Mouse (Mus musculus) thymus, adult 2 months (tissue): ENCODE data around the gene 2310033P09Rik. TPM values are rescaled to one million over a fixed set of nuclear protein-coding genes. Genes with fewer than 3 reads are reported as not detected.

ENCODE experiments used
- DNase-seq: peaks from one replicate; pipeline ENCODE4 v3.0.0; 2021
- H3K27ac ChIP-seq: fragments of 200-500 bp; 2 replicates; pipeline ENCODE4 v1.5.1; 2012; ENCODE audit warnings: low read length, control low read depth; ENCODE audit not compliant: control insufficient read depth, insufficient read depth
- H3K27me3 ChIP-seq: fragments of 200-500 bp; 2 replicates; pipeline ENCODE4 v1.6.1; 2012; ENCODE audit warnings: mild to moderate bottlenecking, low read length, moderate library complexity, mixed read lengths; ENCODE audit not compliant: control insufficient read depth, insufficient read depth
- H3K36me3 ChIP-seq: fragments of 200-500 bp; 2 replicates; pipeline ENCODE4 v1.6.1; 2012; ENCODE audit warnings: mild to moderate bottlenecking, low read length, moderate library complexity; ENCODE audit not compliant: control insufficient read depth, insufficient read depth
- H3K4me1 ChIP-seq: fragments of 200-500 bp; replicated peaks from 2 replicates; pipeline ENCODE4 v1.6.1; 2012; ENCODE audit warnings: low read length; ENCODE audit not compliant: control insufficient read depth, insufficient read depth
- H3K4me3 ChIP-seq: fragments of 200-500 bp; 2 replicates; pipeline ENCODE4 v1.5.1; 2012; ENCODE audit warnings: mild to moderate bottlenecking, low read length, control low read depth, moderate library complexity; ENCODE audit not compliant: control insufficient read depth, insufficient read depth
- CTCF ChIP-seq: fragments of 200-500 bp; IDR thresholded peaks from 2 replicates; pipeline ENCODE4 v1.5.1; 2012; ENCODE audit warnings: mild to moderate bottlenecking, control low read depth, low read length, moderate library complexity, borderline replicate concordance; ENCODE audit not compliant: control insufficient read depth, poor library complexity, insufficient read depth; ENCODE audit errors: extremely low read depth
- POLR2A ChIP-seq: fragments of 200-500 bp; IDR thresholded peaks from 2 replicates; pipeline ENCODE4 v1.6.1; 2012; ENCODE audit warnings: mild to moderate bottlenecking, low read length, control low read depth, moderate library complexity; ENCODE audit not compliant: control insufficient read depth, poor library complexity, insufficient read depth; ENCODE audit errors: extremely low read depth
- WGBS: fragments of 180-500 bp; shearing (Covaris S2); methylation state at CpG from one replicate; pipeline ENCODE4 v1.1.7; 2018; 5-methylcytosine and 5-hydroxymethylcytosine counted together
- polyA plus RNA-seq: library from polyadenylated mRNA; depleted of rRNA; stranded (reverse); fragments of >200 nt; gene quantifications from 2 replicates; pipeline ENCODE4 v1.2.3, GENCODE M21; 2012; rRNA removed

The 2310033P09Rik gene
- polyA plus RNA-seq: 30.0 and 30.5 TPM in 2 replicates

DNA sequence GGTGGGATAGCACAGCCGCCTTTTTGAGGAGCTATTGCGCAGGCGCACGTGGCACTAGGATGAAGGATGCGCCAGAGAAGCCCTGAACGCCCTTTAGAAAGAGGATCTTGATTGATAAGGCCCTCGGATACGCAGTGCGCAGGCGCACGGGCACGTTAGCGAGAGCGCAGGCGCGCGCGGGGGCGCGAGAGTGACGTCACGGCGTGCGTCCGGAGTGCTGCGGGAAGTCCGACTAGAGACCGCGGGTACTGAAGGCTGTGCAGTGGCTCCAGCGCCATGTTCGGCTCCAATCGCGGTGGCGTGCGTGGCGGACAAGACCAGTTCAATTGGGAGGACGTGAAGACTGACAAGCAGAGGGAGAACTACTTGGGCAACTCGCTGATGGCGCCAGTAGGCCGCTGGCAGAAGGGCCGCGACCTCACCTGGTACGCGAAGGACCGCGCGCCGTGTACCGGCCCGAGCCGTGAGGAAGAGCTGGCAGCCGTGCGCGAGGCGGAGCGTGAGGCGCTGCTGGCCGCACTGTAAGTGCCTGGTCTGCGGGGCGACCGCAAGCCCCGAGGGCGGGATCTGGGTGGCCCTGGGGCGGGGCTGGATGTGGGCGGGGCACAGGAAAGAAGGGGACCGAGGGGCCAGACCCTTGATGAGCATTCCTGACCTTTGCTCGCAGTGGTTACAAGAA is at the start of gene 2310033P09Rik:
2310033P09Rik (plus strand) TSS at position 169 of the 679 bp plus-strand sequence.
- peaks cover 14% of the 10 kb centered on the region for H3K36me3 ChIP-seq
- WGBS: under 1% methylated on average over 67 of the region's 67 CpGs
- DNase-seq: peak; percentile 90

DNA sequence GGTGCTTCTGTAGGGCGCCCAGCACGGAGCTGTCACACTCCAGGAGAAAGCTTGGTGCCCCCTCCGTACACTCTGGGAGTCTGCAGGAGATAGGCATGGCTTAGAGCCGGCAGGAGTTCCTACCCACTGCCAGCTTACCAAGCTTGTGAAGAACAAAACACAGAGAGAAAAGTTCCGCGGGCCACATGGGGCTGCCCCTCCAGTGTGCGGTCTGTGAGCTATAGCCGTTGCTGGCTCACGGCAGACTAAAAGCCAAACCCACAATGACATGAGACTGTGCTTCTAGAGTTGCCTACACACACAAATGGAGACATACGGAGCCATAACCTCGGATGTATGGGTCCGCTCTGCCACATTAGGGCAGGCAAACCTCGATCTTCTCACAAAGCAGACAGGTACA is 49.0 kb upstream of the 2310033P09Rik start:
- Histone ChIP-seq H3K36me3 (peaks cover 4% of the 10 kb centered on the region; the same call in 1 of the 2 replicates), H3K4me1 (peaks cover 7% of the 10 kb centered on the region), H3K27ac (no peak overlapping the region), H3K27me3 (no peaks in the 10 kb centered on the region), H3K4me3 (no peak overlapping the region)
- 96% methylated on average over 13 of the region's 13 CpGs for WGBS
- DNase-seq: no peak
- TF ChIP-seq CTCF: no peak
- no peak for TF ChIP-seq POLR2A

More for the DNA sequence above, at the start of gene 2310033P09Rik:
- Histone ChIP-seq H3K27ac (peak within 1 kb of the TSS; percentile 3; the same call in 1 of the 2 replicates), H3K4me3 (peak within 1 kb of the TSS; percentile 70), H3K4me1 (peaks cover 19% of the 10 kb centered on the region), H3K27me3 (no peaks in the 10 kb centered on the region)
- TF ChIP-seq CTCF (no peak), POLR2A (peak; percentile 73)

DNA sequence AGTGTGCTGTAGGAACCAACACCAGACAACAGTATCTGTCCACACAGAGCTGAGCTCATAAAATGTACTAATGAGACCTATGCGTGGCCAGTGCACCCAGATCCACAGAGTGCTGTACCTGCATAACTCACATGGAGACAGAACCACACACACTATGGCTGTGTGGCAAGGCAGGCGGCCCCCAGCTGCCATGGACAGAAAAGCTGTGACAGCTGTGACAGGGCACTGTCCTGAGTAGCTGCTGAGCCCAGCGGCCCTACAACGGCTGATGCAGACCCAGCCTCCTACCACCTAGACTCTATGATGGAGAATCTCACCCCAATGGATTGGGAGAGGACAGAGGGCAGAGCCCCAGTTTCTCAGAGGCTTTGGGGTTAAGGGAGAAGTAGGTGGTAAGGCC is 48.6 kb upstream of the 2310033P09Rik start:
- 97% methylated on average over 4 of the region's 4 CpGs for WGBS
- Histone ChIP-seq H3K36me3 (peaks cover 4% of the 10 kb centered on the region; the same call in 1 of the 2 replicates), H3K27me3 (no peaks in the 10 kb centered on the region), H3K4me3 (no peak overlapping the region), H3K27ac (no peak overlapping the region), H3K4me1 (peaks cover 11% of the 10 kb centered on the region)
- no peak for TF ChIP-seq POLR2A
- no peak for TF ChIP-seq CTCF
- no peak for DNase-seq

DNA sequence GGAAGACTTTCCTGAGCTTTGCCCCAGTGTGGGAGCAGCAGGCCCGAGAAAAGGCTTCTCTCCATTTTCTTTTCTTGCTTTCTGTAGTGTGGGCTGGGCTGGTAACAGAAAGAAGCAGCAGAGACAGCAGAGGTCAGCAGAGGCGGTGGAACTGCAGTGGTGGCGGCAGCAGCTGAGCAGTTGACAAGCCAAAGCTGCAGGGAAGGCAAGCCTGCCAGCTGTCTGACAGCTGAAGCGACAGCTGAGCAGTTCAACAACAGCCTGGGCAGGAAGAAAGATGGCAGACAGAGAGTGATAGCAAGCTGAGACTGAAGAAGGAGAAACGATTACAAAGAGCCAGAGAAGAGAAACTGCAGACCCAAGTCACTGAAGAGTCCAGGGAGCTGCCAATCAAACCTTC is 46.7 kb upstream of the 2310033P09Rik start:
- Histone ChIP-seq H3K4me1 (peaks cover 11% of the 10 kb centered on the region), H3K36me3 (peaks cover 4% of the 10 kb centered on the region; the same call in 1 of the 2 replicates), H3K27me3 (no peaks in the 10 kb centered on the region), H3K4me3 (no peak overlapping the region), H3K27ac (no peak overlapping the region)
- TF ChIP-seq CTCF (no peak), POLR2A (no peak)
- no peak for DNase-seq
- 92% methylated on average over 5 of the region's 5 CpGs for WGBS

DNA sequence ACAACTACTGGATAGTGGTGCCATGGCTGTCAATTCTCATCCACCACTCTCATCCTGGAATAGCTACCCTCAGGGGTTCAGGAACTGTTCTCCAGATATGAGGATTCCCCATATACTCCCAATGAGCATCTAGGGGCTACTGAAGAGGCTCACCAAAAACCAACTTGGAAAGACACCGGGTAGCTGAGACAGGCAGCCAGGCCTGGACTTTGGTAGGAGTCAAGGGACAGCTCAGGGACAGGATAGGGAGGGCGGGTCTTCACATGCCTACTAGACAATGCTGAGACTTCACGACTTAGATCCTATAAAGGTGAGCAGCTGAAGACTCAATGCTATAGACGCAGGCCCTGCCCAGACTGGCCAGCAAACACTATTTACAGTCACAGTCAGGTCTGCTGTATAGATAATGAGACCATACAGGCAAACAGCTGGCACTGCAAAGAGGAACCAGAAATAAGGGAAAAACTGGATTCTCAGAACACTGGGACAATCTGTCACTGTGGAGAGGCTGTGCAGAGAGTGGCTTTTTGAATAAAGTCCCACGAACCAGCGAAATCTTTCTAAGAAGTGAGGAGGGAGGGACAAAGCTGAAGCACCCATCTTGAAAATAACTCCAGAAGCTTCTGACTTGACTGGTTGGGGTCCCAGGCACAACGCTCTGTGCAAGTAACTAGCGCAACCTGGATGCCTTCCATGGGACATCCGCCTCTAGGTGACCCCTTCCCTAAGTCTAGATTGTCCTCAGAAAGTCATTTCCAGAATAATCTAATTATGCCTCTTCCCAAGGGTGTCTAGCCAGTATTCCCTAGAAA is 45.5 kb upstream of the 2310033P09Rik start:
- H3K4me1 ChIP-seq: peaks cover 11% of the 10 kb centered on the region
- no peaks in the 10 kb centered on the region for H3K27me3 ChIP-seq
- WGBS: 52% methylated on average over 9 of the region's 9 CpGs
- H3K27ac ChIP-seq: no peak overlapping the region
- DNase-seq: no peak
- TF ChIP-seq CTCF (no peak), POLR2A (no peak)
- peaks cover 4% of the 10 kb centered on the region; the same call in 1 of the 2 replicates for H3K36me3 ChIP-seq
- H3K4me3 ChIP-seq: peak overlapping the region; percentile 19; the same call in 1 of the 2 replicates

DNA sequence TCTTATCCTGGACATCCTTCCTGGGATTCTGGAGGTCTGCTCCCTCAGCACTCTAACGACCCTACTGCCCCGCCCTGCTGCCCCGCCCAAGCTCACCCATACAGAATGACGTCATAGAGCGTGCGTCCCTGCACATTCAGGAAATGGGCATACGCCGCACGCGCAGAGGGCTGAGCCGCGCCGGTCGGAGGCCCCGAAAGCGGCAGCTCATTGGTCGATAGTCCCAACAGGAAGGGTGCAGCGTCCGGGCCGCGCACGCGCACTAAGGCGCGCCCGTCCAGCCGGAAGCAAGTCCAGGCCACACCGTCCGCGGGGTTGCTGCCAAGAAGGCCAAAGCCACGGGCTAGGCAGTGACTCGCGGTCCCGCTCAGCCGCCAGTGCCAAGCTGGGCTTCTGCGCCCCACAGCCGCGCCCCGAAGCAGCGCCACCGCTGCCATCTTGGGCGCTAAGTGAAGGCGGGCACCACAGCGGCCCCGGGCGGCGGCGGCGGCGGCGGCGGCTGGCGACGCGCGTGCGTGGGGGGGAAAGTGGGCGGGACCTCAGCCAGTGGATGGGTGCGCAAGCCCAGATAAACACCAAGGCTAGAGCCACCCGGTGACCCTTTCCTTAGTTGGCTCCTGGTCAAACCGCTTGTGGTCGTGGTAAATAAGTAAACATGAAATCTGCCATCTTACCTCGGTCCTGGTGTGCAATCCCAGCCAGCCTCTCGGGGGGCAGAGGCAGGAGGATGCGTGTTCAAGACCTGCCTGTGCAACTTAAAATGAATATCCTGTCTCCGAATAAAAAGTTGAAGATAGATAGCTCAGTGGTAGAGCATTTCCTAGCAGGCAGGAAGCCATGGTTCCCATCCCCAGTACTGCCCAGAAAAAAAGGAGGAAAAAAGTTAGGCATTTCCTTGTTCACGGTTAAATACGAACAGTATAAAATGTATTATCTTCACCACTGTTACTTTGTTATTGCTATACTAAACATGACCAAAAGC is 44.6 kb upstream of the 2310033P09Rik start, which contains the start of gene Iba57:
Iba57 (minus strand) TSS at position 485 of the 982 bp plus-strand sequence.
- H3K27me3 ChIP-seq: no peaks in the 10 kb centered on the region
- peak within 1 kb of the TSS; percentile 59 for H3K4me3 ChIP-seq
- H3K36me3 ChIP-seq: no peaks in the 10 kb centered on the region
- H3K4me1 ChIP-seq: peaks cover 11% of the 10 kb centered on the region
- peak within 1 kb of the TSS; percentile 54 for H3K27ac ChIP-seq
- TF ChIP-seq CTCF (no peak; the same call in none of the 2 replicates), POLR2A (peak; percentile 83)
- DNase-seq: peak; percentile 95
- WGBS: 3% methylated on average over 68 of the region's 68 CpGs
